Mouse (Mus musculus) myocyte (in vitro differentiated cells): ENCODE measurements around the gene Plxnc1.

Experiments used
- CEBPB ChIP-seq: IDR thresholded peaks from 2 replicates; pipeline ENCODE4 v1.6.1; 2011; ENCODE audit warnings: mild to moderate bottlenecking, moderate library complexity; ENCODE audit not compliant: poor library complexity, insufficient read depth, severe bottlenecking
- E2F4 ChIP-seq: IDR thresholded peaks from one replicate; pipeline ENCODE4 v1.6.1; 2011; ENCODE audit warnings: mild to moderate bottlenecking, control low read depth, moderate library complexity; ENCODE audit not compliant: insufficient read depth
- MYOG ChIP-seq, 3 experiments: IDR thresholded peaks; one replicate each; pipeline ENCODE4 v1.6.1; 2011; ENCODE audit warnings: control low read depth in 2 of 3, low read depth in 2 of 3, mild to moderate bottlenecking in 2 of 3; ENCODE audit not compliant: insufficient read length in 2 of 3, control insufficient read depth in 1 of 3, insufficient read depth in 1 of 3
- POLR2A ChIP-seq: IDR thresholded peaks from one replicate; pipeline ENCODE4 v1.6.1; 2011; ENCODE audit warnings: low read depth, mild to moderate bottlenecking, control low read depth, moderate library complexity; ENCODE audit not compliant: insufficient read length
- POLR2AphosphoS2 ChIP-seq: IDR thresholded peaks from one replicate; pipeline ENCODE4 v1.6.1; 2011; ENCODE audit warnings: low read depth, control low read depth; ENCODE audit not compliant: insufficient read length
- TCF12 ChIP-seq: IDR thresholded peaks from one replicate; pipeline ENCODE4 v1.6.1; 2011; ENCODE audit warnings: mild to moderate bottlenecking, control low read depth; ENCODE audit not compliant: poor library complexity, insufficient read depth, severe bottlenecking
- USF1 ChIP-seq: IDR thresholded peaks from one replicate; pipeline ENCODE4 v1.6.1; 2011; ENCODE audit warnings: low read depth, mild to moderate bottlenecking, control low read depth, moderate library complexity

DNA sequence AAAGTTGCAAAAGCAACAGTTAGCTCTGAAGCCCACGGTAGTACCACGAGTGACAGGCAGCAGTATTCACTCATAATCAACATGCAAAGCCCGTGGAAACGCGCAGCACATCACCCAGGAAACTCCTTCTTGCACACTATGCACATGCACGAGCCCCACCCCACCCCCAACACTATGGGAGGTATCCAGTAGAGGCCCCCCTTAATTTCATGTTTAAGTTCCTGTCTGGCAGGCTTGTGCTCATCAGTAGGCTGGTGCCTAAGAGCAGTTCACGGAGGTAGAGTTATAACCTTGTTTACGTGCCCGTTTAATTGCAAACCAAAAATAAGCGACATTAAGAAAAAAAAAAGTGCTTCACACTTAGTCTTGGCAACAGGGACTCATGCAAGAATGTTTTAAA is 117.3 kb downstream of the Plxnc1 start:
- no peak for TF ChIP-seq POLR2A
- no peak for TF ChIP-seq E2F4
- no peak for TF ChIP-seq CEBPB
- TF ChIP-seq POLR2AphosphoS2, result no peak
- TF ChIP-seq TCF12, result no peak
- TF ChIP-seq USF1, result no peak
- no peak for TF ChIP-seq MYOG (IDR thresholded peaks at IDR 0.05; ENCODE audit: control insufficient read depth in 1 of 3, insufficient read depth in 1 of 3, insufficient read length in 2 of 3, low read depth in 2 of 3)
